Mouse (Mus musculus) heart, postnatal 0 days (tissue): ENCODE data around the gene Zfyve19.

Experiments used
- CTCF ChIP-seq: IDR thresholded peaks from 2 replicates; pipeline ENCODE4 v1.5.1; 2016; ENCODE audit warnings: antibody characterized with exemption, control low read depth, low read depth
- EP300 ChIP-seq: IDR thresholded peaks from 2 replicates; pipeline ENCODE4 v1.6.1; 2016; ENCODE audit warnings: antibody characterized with exemption, low read depth

GRCm38 (mm10) chr2:119163135-119163534 lies 45.3 kb upstream of the Zfyve19 start:
- TF ChIP-seq CTCF (no peak), EP300 (no peak)
